8 mouse cellular contexts compared by ENCODE assay signal in the genomic region with DNA sequence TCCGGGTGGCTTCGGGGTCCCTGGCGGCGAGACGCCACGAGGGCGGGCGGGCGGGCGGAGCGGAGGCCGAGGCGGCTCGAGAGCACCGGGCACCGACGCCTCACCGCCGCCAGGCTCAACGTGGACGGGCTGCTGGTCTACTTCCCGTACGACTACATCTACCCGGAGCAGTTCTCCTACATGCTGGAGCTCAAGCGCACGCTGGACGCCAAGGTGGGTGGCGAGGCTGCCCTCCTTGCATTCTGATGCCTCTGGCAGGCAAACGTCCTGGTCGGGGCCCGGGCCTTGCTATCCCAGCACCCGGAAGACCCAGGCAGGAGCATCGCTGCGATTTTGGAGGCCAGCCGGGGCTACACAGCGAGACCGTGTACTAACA. TPM values are rescaled to one million over a fixed set of nuclear protein-coding genes. Genes with fewer than 3 reads are reported as not detected.
DNase-seq lines count a peak whose midpoint lies in the region; ATAC-seq lines count a peak whose summit lies in the region.

No protein-coding gene starts in this region.

- ATAC-seq in kidney, embryonic 15.5 days (replicated peaks; ENCODE audit: low FRiP score), result peak; percentile 66
- ATAC-seq in activated CD4-positive, CD25-positive, alpha-beta regulatory T cell, adult 4 months, result peak; percentile 3
- peak; percentile 66 for ATAC-seq in erythroid progenitor cell, adult 5-6 weeks (replicated peaks; ENCODE audit: low FRiP score, poor library complexity, severe bottlenecking)
- ATAC-seq in limb, embryonic 12.5 days (ENCODE audit: insufficient number of reproducible peaks, insufficient read depth, low FRiP score, low TSS enrichment, low read depth), result peak; percentile 41; the same call in 1 of the 2 replicates
- peak; percentile 54 for ATAC-seq in neural tube, embryonic 12.5 days (ENCODE audit: low FRiP score, low read depth)

- H3K4me2 ChIP-seq in kidney, embryonic 15.5 days, result peak overlapping the region; percentile 80
- H3K4me2 ChIP-seq in limb, embryonic 12.5 days, result peak overlapping the region; percentile 91
- peak overlapping the region; percentile 75 for H3K4me2 ChIP-seq in neural tube, embryonic 12.5 days (replicated peaks)

- H3K4me1 ChIP-seq in kidney, embryonic 15.5 days, result peaks cover 16% of the 10 kb centered on the region
- H3K4me1 ChIP-seq in limb, embryonic 12.5 days (replicated peaks), result peaks cover 14% of the 10 kb centered on the region
- peaks cover 18% of the 10 kb centered on the region for H3K4me1 ChIP-seq in neural tube, embryonic 12.5 days

- H3K27me3 ChIP-seq in kidney, embryonic 15.5 days, result no peaks in the 10 kb centered on the region
- no peaks in the 10 kb centered on the region for H3K27me3 ChIP-seq in limb, embryonic 12.5 days
- no peaks in the 10 kb centered on the region for H3K27me3 ChIP-seq in neural tube, embryonic 12.5 days (replicated peaks)

- WGBS in kidney, embryonic 15.5 days, result under 1% methylated on average over 28 of the region's 37 CpGs
- under 1% methylated on average over 27 of the region's 37 CpGs for WGBS in limb, embryonic 12.5 days
- 1% methylated on average over 32 of the region's 37 CpGs for WGBS in neural tube, embryonic 12.5 days

- H3K4me3 ChIP-seq in kidney, embryonic 15.5 days (replicated peaks), result peak overlapping the region; percentile 73
- H3K4me3 ChIP-seq in limb, embryonic 12.5 days (replicated peaks), result peak overlapping the region; percentile 93
- H3K4me3 ChIP-seq in neural tube, embryonic 12.5 days, result peak overlapping the region; percentile 94

- no peak for DNase-seq in kidney, adult 9 months
- DNase-seq in frontal cortex, adult 2 months (ENCODE audit: extremely low spot score in 1 of 2, low spot score in 1 of 2), result no peak
- DNase-seq in left cerebral cortex, adult 18-20 months (ENCODE audit: low spot score in 2 of 2), result no peak

- peak overlapping the region; percentile 66 for H3K9ac ChIP-seq in kidney, embryonic 15.5 days
- H3K9ac ChIP-seq in limb, embryonic 12.5 days (replicated peaks), result peak overlapping the region; percentile 86
- H3K9ac ChIP-seq in neural tube, embryonic 12.5 days, result peak overlapping the region; percentile 87

- H3K27ac ChIP-seq in kidney, embryonic 15.5 days, result peak overlapping the region; percentile 14; the same call in 1 of the 2 replicates
- H3K27ac ChIP-seq in limb, embryonic 12.5 days, result peak overlapping the region; percentile 29; the same call in 1 of the 2 replicates
- no peak overlapping the region for H3K27ac ChIP-seq in neural tube, embryonic 12.5 days

- no peaks in the 10 kb centered on the region for H3K9me3 ChIP-seq in kidney, embryonic 15.5 days (replicated peaks)
- no peaks in the 10 kb centered on the region for H3K9me3 ChIP-seq in limb, embryonic 12.5 days
- no peaks in the 10 kb centered on the region for H3K9me3 ChIP-seq in neural tube, embryonic 12.5 days

- peaks cover 35% of the 10 kb centered on the region for H3K36me3 ChIP-seq in kidney, embryonic 15.5 days
- peaks cover 36% of the 10 kb centered on the region for H3K36me3 ChIP-seq in limb, embryonic 12.5 days
- H3K36me3 ChIP-seq in neural tube, embryonic 12.5 days, result peaks cover 36% of the 10 kb centered on the region

RNA-seq across cellular contexts. Expression of gene Ercc2, which starts 0.3 kb away (rescaled TPM):
- polyA plus RNA-seq in kidney, embryonic 15.5 days (2015; fragmentation: Nextera tagmentation; extraction: Ambion mirVana), result 16.0 and 19.5 TPM in 2 replicates
- 10 to 100 TPM in 1 of 2 experiments, 1 to 10 TPM in 1; 4.7 to 10.8 TPM for polyA plus RNA-seq in activated CD4-positive, CD25-positive, alpha-beta regulatory T cell, adult 4 months (2017; shearing (Covaris generic))
- 1.7 and 1.8 TPM in 2 replicates for total RNA-seq in erythroid progenitor cell, adult 5-6 weeks (2015; ENCODE audit: low replicate concordance)
- total RNA-seq in erythroid progenitor cell, adult 5-6 weeks (2017; ENCODE audit: low replicate concordance), result 5.3 and 11.3 TPM in 2 replicates
- polyA plus RNA-seq in limb, embryonic 12.5 days (2016; fragmentation: Nextera tagmentation; extraction: Ambion mirVana), result 22.9 and 23.8 TPM in 2 replicates
- polyA plus RNA-seq in neural tube, embryonic 12.5 days (2016; fragmentation: Nextera tagmentation; extraction: Ambion mirVana), result 24.0 and 27.5 TPM in 2 replicates
- 41.5 and 47.0 TPM in 2 replicates for polyA plus RNA-seq in frontal cortex, adult 2 months (2012; rRNA removed)
- total RNA-seq in left cerebral cortex, adult 18-20 months (2021), result 10 to 100 TPM; 32.2 to 36.4 TPM

RNA-seq across cellular contexts. Expression of gene Klc3, which starts 21.8 kb away (rescaled TPM):
- polyA plus RNA-seq in kidney, embryonic 15.5 days (2015; fragmentation: Nextera tagmentation; extraction: Ambion mirVana), result 5.1 and 6.3 TPM in 2 replicates
- polyA plus RNA-seq in activated CD4-positive, CD25-positive, alpha-beta regulatory T cell, adult 4 months (2017; shearing (Covaris generic)), result 1 to 10 TPM; 3.1 to 6.0 TPM
- 2.5 TPM in 1 of 2 replicates, not detected in the other for total RNA-seq in erythroid progenitor cell, adult 5-6 weeks (2015; ENCODE audit: low replicate concordance)
- total RNA-seq in erythroid progenitor cell, adult 5-6 weeks (2017; ENCODE audit: low replicate concordance), result not detected in 2 replicates
- 6.7 and 7.8 TPM in 2 replicates for polyA plus RNA-seq in limb, embryonic 12.5 days (2016; fragmentation: Nextera tagmentation; extraction: Ambion mirVana)
- polyA plus RNA-seq in neural tube, embryonic 12.5 days (2016; fragmentation: Nextera tagmentation; extraction: Ambion mirVana), result 3.9 and 6.4 TPM in 2 replicates
- polyA plus RNA-seq in frontal cortex, adult 2 months (2012; rRNA removed), result 2.6 TPM in 2 replicates
- 1 to 10 TPM; 3.5 to 4.3 TPM for total RNA-seq in left cerebral cortex, adult 18-20 months (2021)

RNA-seq across cellular contexts. Expression of gene Ckm, which starts 22.4 kb away (rescaled TPM):
- 22.6 and 58.1 TPM in 2 replicates for polyA plus RNA-seq in kidney, embryonic 15.5 days (2015; fragmentation: Nextera tagmentation; extraction: Ambion mirVana)
- under 1 TPM in 1 of 2 experiments, not detected in 1; 0.34 TPM for polyA plus RNA-seq in activated CD4-positive, CD25-positive, alpha-beta regulatory T cell, adult 4 months (2017; shearing (Covaris generic))
- not detected in 2 replicates for total RNA-seq in erythroid progenitor cell, adult 5-6 weeks (2015; ENCODE audit: low replicate concordance)
- total RNA-seq in erythroid progenitor cell, adult 5-6 weeks (2017; ENCODE audit: low replicate concordance), result not detected in 2 replicates
- polyA plus RNA-seq in limb, embryonic 12.5 days (2016; fragmentation: Nextera tagmentation; extraction: Ambion mirVana), result 0.25 and 0.42 TPM in 2 replicates
- polyA plus RNA-seq in neural tube, embryonic 12.5 days (2016; fragmentation: Nextera tagmentation; extraction: Ambion mirVana), result 0.20 and 0.35 TPM in 2 replicates
- polyA plus RNA-seq in frontal cortex, adult 2 months (2012; rRNA removed), result 0.90 and 1.4 TPM in 2 replicates
- under 1 TPM in 1 of 2 experiments, not detected in 1; 0.19 TPM for total RNA-seq in left cerebral cortex, adult 18-20 months (2021)

RNA-seq across cellular contexts. Expression of gene Ppp1r13l, which starts 22.6 kb away (rescaled TPM):
- 5.5 and 5.8 TPM in 2 replicates for polyA plus RNA-seq in kidney, embryonic 15.5 days (2015; fragmentation: Nextera tagmentation; extraction: Ambion mirVana)
- polyA plus RNA-seq in activated CD4-positive, CD25-positive, alpha-beta regulatory T cell, adult 4 months (2017; shearing (Covaris generic)), result under 1 TPM in 1 of 2 experiments, not detected in 1; 0.17 TPM
- not detected in 2 replicates for total RNA-seq in erythroid progenitor cell, adult 5-6 weeks (2015; ENCODE audit: low replicate concordance)
- total RNA-seq in erythroid progenitor cell, adult 5-6 weeks (2017; ENCODE audit: low replicate concordance), result 0.64 and 1.7 TPM in 2 replicates
- 7.1 and 9.3 TPM in 2 replicates for polyA plus RNA-seq in limb, embryonic 12.5 days (2016; fragmentation: Nextera tagmentation; extraction: Ambion mirVana)
- 3.1 and 3.2 TPM in 2 replicates for polyA plus RNA-seq in neural tube, embryonic 12.5 days (2016; fragmentation: Nextera tagmentation; extraction: Ambion mirVana)
- 5.3 and 5.5 TPM in 2 replicates for polyA plus RNA-seq in frontal cortex, adult 2 months (2012; rRNA removed)
- 1 to 10 TPM; 8.2 to 9.6 TPM for total RNA-seq in left cerebral cortex, adult 18-20 months (2021)

RNA-seq across cellular contexts. Expression of gene Cd3eap, which starts 22.9 kb away (rescaled TPM):
- polyA plus RNA-seq in kidney, embryonic 15.5 days (2015; fragmentation: Nextera tagmentation; extraction: Ambion mirVana), result 27.0 and 28.3 TPM in 2 replicates
- 10 to 100 TPM; 19.4 to 20.2 TPM for polyA plus RNA-seq in activated CD4-positive, CD25-positive, alpha-beta regulatory T cell, adult 4 months (2017; shearing (Covaris generic))
- 2.1 and 3.6 TPM in 2 replicates for total RNA-seq in erythroid progenitor cell, adult 5-6 weeks (2015; ENCODE audit: low replicate concordance)
- total RNA-seq in erythroid progenitor cell, adult 5-6 weeks (2017; ENCODE audit: low replicate concordance), result 0.45 and 4.0 TPM in 2 replicates
- 28.4 TPM in 2 replicates for polyA plus RNA-seq in limb, embryonic 12.5 days (2016; fragmentation: Nextera tagmentation; extraction: Ambion mirVana)
- polyA plus RNA-seq in neural tube, embryonic 12.5 days (2016; fragmentation: Nextera tagmentation; extraction: Ambion mirVana), result 18.2 and 19.8 TPM in 2 replicates
- polyA plus RNA-seq in frontal cortex, adult 2 months (2012; rRNA removed), result 12.7 and 15.2 TPM in 2 replicates
- total RNA-seq in left cerebral cortex, adult 18-20 months (2021), result 10 to 100 TPM; 17.1 to 18.1 TPM

Comparison
In these comparisons a context has a peak if more than half of its experiments do, and no peak if none do; other contexts are left out.
1. ATAC-seq: peak in every context shown above with its lines; median percentile 66 in kidney, embryonic 15.5 days; 66 in erythroid progenitor cell, adult 5-6 weeks; 54 in neural tube, embryonic 12.5 days; 41 in limb, embryonic 12.5 days; 3 in activated CD4-positive, CD25-positive, alpha-beta regulatory T cell, adult 4 months.